Mouse (Mus musculus): ENCODE measurements around the gene Olfr606.
"Not testable (repeated sequence)": the region's sequence is repeated elsewhere in the genome, so short reads cannot be mapped to it uniquely, and the experiment has no call there.

Olfr606 gene

GRCm38 (mm10) chr7:103448746-103449145 is at the start of gene Olfr606:
Gene Olfr606, plus strand, starts transcription at chr7:103449046.
- no peak for DNase-seq (ENCODE audit: low spot score in 2 of 2)

DNA sequence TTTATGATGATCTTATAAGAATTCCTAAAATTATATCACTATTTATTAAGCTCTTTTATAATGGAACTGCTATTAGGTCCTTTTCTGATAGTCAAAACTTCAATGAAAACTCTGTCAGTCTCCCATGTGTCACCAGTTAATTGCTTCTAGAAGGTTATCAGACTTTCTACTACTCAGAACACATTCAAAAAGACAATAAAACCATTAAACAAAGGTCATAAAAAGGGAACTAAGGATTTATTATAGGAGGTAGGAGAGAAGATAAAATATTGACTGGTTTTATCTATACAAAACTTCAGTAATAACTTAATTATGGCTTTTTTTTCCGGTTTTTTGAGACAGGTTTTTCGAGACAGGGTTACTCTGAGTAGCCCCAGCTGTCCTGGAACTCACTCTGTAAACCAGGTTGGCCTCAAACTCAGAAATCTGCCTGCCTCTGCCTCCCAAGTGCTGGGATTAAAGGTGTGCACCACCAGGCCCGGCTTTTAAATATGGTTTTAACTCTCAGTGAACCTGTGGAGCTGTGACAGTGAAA is 42.3 kb upstream of the Olfr606 start:
- not testable (repeated sequence) for DNase-seq (ENCODE audit: low spot score in 2 of 2)

DNA sequence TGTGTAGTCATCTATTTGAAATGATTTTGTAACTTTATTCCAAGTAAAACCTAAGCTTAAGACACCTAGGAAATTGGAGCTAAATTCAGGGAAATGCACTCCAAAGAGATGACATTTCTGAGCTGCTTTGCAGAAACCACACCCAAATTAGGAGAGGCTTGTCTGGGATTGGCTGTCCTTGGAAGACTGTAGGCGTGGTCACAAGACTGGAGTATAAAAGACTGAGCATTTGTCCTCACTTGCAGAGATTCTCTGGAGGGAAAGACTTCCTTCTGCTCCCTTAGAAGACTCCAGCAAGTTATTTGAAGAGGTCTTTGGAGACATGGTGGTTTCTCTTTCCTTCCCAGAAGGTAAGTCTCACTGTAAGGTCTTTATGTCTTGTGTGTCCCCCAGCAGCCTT is 34.1 kb upstream of the Olfr606 start, which contains the start of gene Usp17lc:
TSS of gene Usp17lc (plus strand) at position 301 of the 400 bp plus-strand sequence.
- not testable (repeated sequence) for DNase-seq (ENCODE audit: low spot score in 2 of 2)

DNA sequence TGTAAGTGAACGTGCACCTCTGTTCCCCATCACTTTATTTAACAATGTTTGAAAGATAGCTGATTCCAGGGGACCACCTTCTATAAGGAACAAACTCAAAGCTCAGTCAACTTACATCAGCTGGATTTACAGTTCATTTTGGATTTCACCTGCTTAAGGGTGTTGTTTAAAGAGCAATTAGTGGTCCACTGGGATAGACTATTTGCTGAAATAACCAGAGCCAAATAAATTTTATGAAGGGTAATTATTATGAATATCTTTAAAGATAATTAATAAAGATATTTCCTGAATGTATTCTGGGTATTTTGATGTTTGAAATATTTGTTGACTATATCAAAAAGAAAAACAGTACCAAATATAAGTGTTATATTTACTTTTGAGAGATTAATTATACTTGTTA is 3.5 kb upstream of the Olfr606 start, which contains the start of gene Olfr605:
TSS of gene Olfr605 (minus strand) at position 101 of the 400 bp plus-strand sequence.
- DNase-seq (ENCODE audit: low spot score in 2 of 2): no peak

GRCm38 (mm10) chr7:103460590-103460989 is 11.7 kb downstream of the Olfr606 start:
- DNase-seq (ENCODE audit: low spot score in 2 of 2): no peak

- no peak for DNase-seq (ENCODE audit: low spot score in 2 of 2)
These were observed 20.7 kb downstream of the Olfr606 start, which contains the start of gene Olfr608 for GRCm38 (mm10) chr7:103469577-103469976. Gene Olfr608, plus strand, starts transcription at chr7:103469877.

DNA sequence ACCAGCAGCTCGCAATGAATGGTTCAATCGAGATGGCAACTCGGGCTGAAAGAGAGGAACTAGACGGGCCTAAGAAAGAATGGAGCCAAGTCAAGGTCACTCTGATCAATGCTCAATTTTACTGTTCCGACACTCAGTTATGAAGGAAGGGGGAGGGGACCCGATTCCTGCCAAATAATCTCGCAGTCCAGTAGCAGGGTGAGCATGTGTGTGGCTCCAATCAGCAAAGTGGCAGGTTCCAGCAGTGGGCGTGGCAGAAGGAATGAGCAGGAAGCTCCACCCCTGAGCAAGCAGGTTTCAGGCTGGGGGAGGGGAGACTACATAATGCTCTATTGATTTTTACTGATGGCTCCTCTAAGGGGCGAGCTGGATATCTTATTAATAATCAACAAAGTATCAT is 28.3 kb downstream of the Olfr606 start:
- DNase-seq (ENCODE audit: low spot score in 2 of 2): not testable (repeated sequence)

- DNase-seq (ENCODE audit: low spot score in 2 of 2): no peak
These were observed 49.1 kb downstream of the Olfr606 start, which contains the start of gene Olfr609 for GRCm38 (mm10) chr7:103497962-103498361. Gene Olfr609, minus strand, starts transcription at chr7:103498062.

Measured in right cerebral cortex, postnatal 36 days (tissue).